Mouse (Mus musculus): Measurements from ENCODE around the gene Dok1. TPM values are rescaled to one million over a fixed set of nuclear protein-coding genes. Genes with fewer than 3 reads are reported as not detected.

Dok1 gene
- polyA plus RNA-seq, 1 experiment from 2014 or later: 4.9 TPM

DNA sequence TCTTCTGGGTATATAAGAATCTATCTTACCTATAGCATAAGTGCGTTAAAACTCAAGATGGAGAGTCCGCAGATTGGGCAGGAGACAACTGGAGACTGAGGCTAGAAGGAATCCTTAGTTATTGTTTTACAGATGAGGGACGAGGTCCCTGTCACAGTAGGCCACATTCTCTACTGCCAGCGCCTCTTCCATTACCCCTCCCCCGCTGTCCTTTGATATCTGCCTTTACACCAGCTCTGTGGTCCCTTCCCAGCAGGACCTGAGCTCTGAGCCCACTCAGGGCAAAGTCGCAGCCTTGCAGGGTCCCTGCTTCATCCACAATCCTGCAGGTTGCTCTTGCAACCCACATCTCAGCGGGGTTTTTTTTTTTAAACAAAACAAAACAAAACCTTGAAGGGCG is 35.0 kb upstream of the Dok1 start:
- Histone ChIP-seq H3K9ac (no peak overlapping the region), H3K4me1 (peaks cover 26% of the 10 kb centered on the region), H3K27ac (no peak overlapping the region), H3K9me3 (no peaks in the 10 kb centered on the region), H3K4me3 (replicated peaks) (0 out of 2 replicates have a peak overlapping the region, but pooled peaks have one; percentile 19), H3K4me2 (no peak overlapping the region), H3K27me3 (peaks cover 100% of the 10 kb centered on the region), H3K36me3 (replicated peaks) (no peaks in the 10 kb centered on the region)
- no peak for ATAC-seq (ENCODE audit: low FRiP score)
- 2% methylated on average over 8 of the region's 8 CpGs for WGBS

GRCm38 (mm10) chr6:83066441-83066840 is 33.2 kb upstream of the Dok1 start:
- ATAC-seq (ENCODE audit: low FRiP score): no peak
- H3K27ac ChIP-seq: no peak overlapping the region

GRCm38 (mm10) chr6:83065995-83066394 is 32.7 kb upstream of the Dok1 start:
- H3K9ac ChIP-seq: no peak overlapping the region
- no peaks in the 10 kb centered on the region for H3K36me3 ChIP-seq (replicated peaks)
- ATAC-seq (ENCODE audit: low FRiP score): no peak
- peaks cover 20% of the 10 kb centered on the region for H3K4me1 ChIP-seq
- no peak overlapping the region for H3K27ac ChIP-seq
- WGBS: 34% methylated on average over 8 of the region's 8 CpGs
- no peak overlapping the region for H3K4me3 ChIP-seq (replicated peaks)
- peaks cover 100% of the 10 kb centered on the region for H3K27me3 ChIP-seq
- H3K4me2 ChIP-seq: no peak overlapping the region
- no peaks in the 10 kb centered on the region for H3K9me3 ChIP-seq

More at GRCm38 (mm10) chr6:83066441-83066840, 33.2 kb upstream of the Dok1 start:
- WGBS: 19% methylated on average over 6 of the region's 6 CpGs
- Histone ChIP-seq H3K36me3 (replicated peaks) (no peaks in the 10 kb centered on the region), H3K9me3 (no peaks in the 10 kb centered on the region), H3K4me2 (no peak overlapping the region), H3K27me3 (peaks cover 100% of the 10 kb centered on the region), H3K9ac (no peak overlapping the region), H3K4me1 (peaks cover 24% of the 10 kb centered on the region), H3K4me3 (replicated peaks) (no peak overlapping the region)

DNA sequence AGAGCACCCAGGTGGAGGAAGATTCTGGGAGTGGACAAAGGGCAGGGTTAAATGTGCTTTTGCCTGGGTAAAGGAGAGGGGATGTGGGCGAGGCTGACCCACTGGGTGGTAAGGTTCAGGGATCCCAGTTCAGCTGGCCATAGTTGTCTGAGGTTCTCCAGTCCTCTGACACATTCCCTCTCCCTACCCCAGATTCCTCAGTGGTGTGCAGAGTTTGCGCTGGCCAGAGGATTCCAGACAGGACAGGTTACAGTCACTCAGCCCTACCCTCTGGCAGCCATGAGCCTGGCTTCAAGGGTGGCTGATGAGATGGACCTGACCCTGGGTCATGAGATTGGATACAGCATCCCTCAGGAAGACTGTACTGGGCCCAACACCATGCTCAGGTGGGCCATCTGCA is 25.5 kb upstream of the Dok1 start:
- Histone ChIP-seq H3K9ac (no peak overlapping the region), H3K36me3 (replicated peaks) (peaks cover 20% of the 10 kb centered on the region), H3K9me3 (no peaks in the 10 kb centered on the region), H3K4me2 (no peak overlapping the region), H3K27ac (no peak overlapping the region), H3K4me3 (replicated peaks) (no peak overlapping the region), H3K4me1 (peaks cover 14% of the 10 kb centered on the region), H3K27me3 (peaks cover 38% of the 10 kb centered on the region)
- WGBS: 80% methylated on average over 2 of the region's 2 CpGs
- no peak for ATAC-seq (ENCODE audit: low FRiP score)

- no peaks in the 10 kb centered on the region for H3K9me3 ChIP-seq
- H3K36me3 ChIP-seq (replicated peaks): peaks cover 20% of the 10 kb centered on the region
- H3K4me2 ChIP-seq: no peak within 1 kb of the TSS
- peaks cover 29% of the 10 kb centered on the region for H3K27me3 ChIP-seq
- no peak within 1 kb of the TSS for H3K27ac ChIP-seq
- 52% methylated on average over 3 of the region's 3 CpGs for WGBS
- no peak for ATAC-seq (ENCODE audit: low FRiP score)
- H3K9ac ChIP-seq: no peak within 1 kb of the TSS
- H3K4me1 ChIP-seq: peaks cover 22% of the 10 kb centered on the region
- H3K4me3 ChIP-seq (replicated peaks): no peak within 1 kb of the TSS
Observed at GRCm38 (mm10) chr6:83057790-83058189, 24.5 kb upstream of the Dok1 start, which contains the start of gene Dqx1. Gene Dqx1 (plus strand): TSS chr6:83057844.

- peaks cover under 1% of the 10 kb centered on the region; the same call in 1 of the 2 replicates for H3K27me3 ChIP-seq
- peak; percentile 41 for ATAC-seq (ENCODE audit: low FRiP score)
- under 1% methylated on average over 50 of the region's 50 CpGs for WGBS
- H3K4me2 ChIP-seq: peak within 1 kb of the TSS; percentile 91
- peak within 1 kb of the TSS; percentile 97 for H3K4me3 ChIP-seq (replicated peaks)
- no peaks in the 10 kb centered on the region for H3K9me3 ChIP-seq
- H3K4me1 ChIP-seq: peaks cover 27% of the 10 kb centered on the region
- H3K9ac ChIP-seq: peak within 1 kb of the TSS; percentile 93
- peaks cover 35% of the 10 kb centered on the region for H3K36me3 ChIP-seq (replicated peaks)
- H3K27ac ChIP-seq: peak within 1 kb of the TSS; percentile 83
Observed at GRCm38 (mm10) chr6:83054871-83055431, 21.7 kb upstream of the Dok1 start, which contains the start of gene Htra2. Gene Htra2 (minus strand): TSS chr6:83055273.

DNA sequence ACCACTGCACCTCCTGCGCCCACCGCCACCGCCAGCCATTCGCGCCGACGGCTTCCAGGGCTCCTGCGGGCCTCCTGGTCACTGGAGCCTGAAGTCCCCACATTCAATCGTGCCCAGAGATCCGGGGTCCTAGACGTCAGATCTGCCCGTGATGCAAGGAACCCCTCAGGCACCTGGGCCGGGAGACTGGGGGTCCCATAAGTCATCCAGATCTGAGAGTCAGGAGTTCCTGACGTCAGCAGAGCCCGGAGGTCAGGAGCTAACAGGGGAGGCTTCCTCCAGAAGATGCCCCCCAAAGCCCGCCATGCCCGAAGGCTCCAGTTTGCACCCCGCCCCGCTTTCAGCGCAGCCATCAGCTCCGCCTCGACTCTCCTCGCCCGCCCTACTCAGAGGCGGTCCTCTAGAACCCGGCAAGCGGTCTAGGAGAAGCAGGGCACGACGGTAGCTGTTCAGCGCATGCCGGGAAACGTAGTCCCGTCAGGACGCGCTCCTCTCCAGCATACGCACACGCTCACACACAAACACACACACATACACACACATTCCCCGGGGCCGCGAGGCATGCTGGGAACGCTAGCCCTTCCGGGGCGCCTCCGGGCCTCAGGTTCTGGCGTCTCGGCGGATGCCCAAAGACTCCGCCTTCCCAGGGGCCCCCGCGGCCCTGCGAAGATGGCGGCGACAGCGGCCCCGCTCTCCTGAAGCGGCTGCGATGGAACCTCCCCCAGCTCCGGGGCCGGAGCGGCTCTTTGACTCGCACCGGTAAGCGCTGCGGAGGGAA is 21.0 kb upstream of the Dok1 start, which contains the start of gene Aup1:
TSS of gene Aup1 (plus strand) at position 448 of the 778 bp plus-strand sequence.
- Histone ChIP-seq H3K9me3 (no peaks in the 10 kb centered on the region), H3K4me3 (replicated peaks) (peak within 1 kb of the TSS; percentile 97), H3K27me3 (no peaks in the 10 kb centered on the region), H3K9ac (peak within 1 kb of the TSS; percentile 93), H3K36me3 (replicated peaks) (peaks cover 35% of the 10 kb centered on the region), H3K4me2 (peak within 1 kb of the TSS; percentile 91), H3K4me1 (peaks cover 27% of the 10 kb centered on the region), H3K27ac (peak within 1 kb of the TSS; percentile 83)
- WGBS: under 1% methylated on average over 60 of the region's 64 CpGs
- ATAC-seq (ENCODE audit: low FRiP score): peak; percentile 96

- Histone ChIP-seq H3K4me1 (peaks cover 27% of the 10 kb centered on the region), H3K9ac (peak overlapping the region; percentile 93), H3K9me3 (no peaks in the 10 kb centered on the region), H3K27me3 (no peaks in the 10 kb centered on the region), H3K4me2 (peak overlapping the region; percentile 91), H3K27ac (peak overlapping the region; percentile 83; the same call in 1 of the 2 replicates), H3K4me3 (replicated peaks) (peak overlapping the region; percentile 97), H3K36me3 (replicated peaks) (peaks cover 35% of the 10 kb centered on the region)
- ATAC-seq (ENCODE audit: low FRiP score): peak; percentile 1; the same call in 1 of the 2 replicates
- WGBS: 3% methylated on average over 26 of the region's 26 CpGs
Observed at GRCm38 (mm10) chr6:83053136-83053960, 20.1 kb upstream of the Dok1 start.

- Histone ChIP-seq H3K4me3 (replicated peaks) (no peak overlapping the region), H3K27ac (no peak overlapping the region), H3K9ac (no peak overlapping the region), H3K36me3 (replicated peaks) (peaks cover 15% of the 10 kb centered on the region), H3K9me3 (no peaks in the 10 kb centered on the region), H3K4me1 (peaks cover 13% of the 10 kb centered on the region), H3K27me3 (no peaks in the 10 kb centered on the region), H3K4me2 (no peak overlapping the region)
- WGBS: 80% methylated on average over 10 of the region's 10 CpGs
- no peak for ATAC-seq (ENCODE audit: low FRiP score)
Observed at GRCm38 (mm10) chr6:83049367-83049766, 16.1 kb upstream of the Dok1 start.

- no peak for ATAC-seq (ENCODE audit: low FRiP score)
- Histone ChIP-seq H3K36me3 (replicated peaks) (no peaks in the 10 kb centered on the region), H3K4me1 (no peaks in the 10 kb centered on the region), H3K27ac (no peak overlapping the region), H3K4me2 (no peak overlapping the region), H3K9me3 (no peaks in the 10 kb centered on the region), H3K9ac (no peak overlapping the region), H3K4me3 (replicated peaks) (no peak overlapping the region), H3K27me3 (no peaks in the 10 kb centered on the region)
- WGBS: 76% methylated on average over 9 of the region's 9 CpGs
Observed at GRCm38 (mm10) chr6:83044742-83045141, 11.5 kb upstream of the Dok1 start.

- Histone ChIP-seq H3K4me3 (replicated peaks) (no peak overlapping the region), H3K9me3 (no peaks in the 10 kb centered on the region), H3K9ac (no peak overlapping the region), H3K27me3 (no peaks in the 10 kb centered on the region), H3K27ac (no peak overlapping the region), H3K4me1 (no peaks in the 10 kb centered on the region), H3K36me3 (replicated peaks) (no peaks in the 10 kb centered on the region), H3K4me2 (no peak overlapping the region)
- no peak for ATAC-seq (ENCODE audit: low FRiP score)
- 88% methylated on average over 5 of the region's 5 CpGs for WGBS
Observed at GRCm38 (mm10) chr6:83043993-83044392, 10.7 kb upstream of the Dok1 start.

- Histone ChIP-seq H3K27ac (no peak overlapping the region), H3K4me2 (no peak overlapping the region), H3K4me1 (peaks cover 4% of the 10 kb centered on the region), H3K9ac (no peak overlapping the region), H3K4me3 (replicated peaks) (no peak overlapping the region), H3K27me3 (no peaks in the 10 kb centered on the region), H3K36me3 (replicated peaks) (no peaks in the 10 kb centered on the region), H3K9me3 (no peaks in the 10 kb centered on the region)
- 61% methylated on average over 6 of the region's 6 CpGs for WGBS
- no peak for ATAC-seq (ENCODE audit: low FRiP score)
Observed at GRCm38 (mm10) chr6:83043561-83043960, 10.3 kb upstream of the Dok1 start.

Data from forebrain, embryonic 12.5 days (tissue).